Mouse (Mus musculus): ENCODE measurements around the gene Mccc1.

Mccc1 gene

DNA sequence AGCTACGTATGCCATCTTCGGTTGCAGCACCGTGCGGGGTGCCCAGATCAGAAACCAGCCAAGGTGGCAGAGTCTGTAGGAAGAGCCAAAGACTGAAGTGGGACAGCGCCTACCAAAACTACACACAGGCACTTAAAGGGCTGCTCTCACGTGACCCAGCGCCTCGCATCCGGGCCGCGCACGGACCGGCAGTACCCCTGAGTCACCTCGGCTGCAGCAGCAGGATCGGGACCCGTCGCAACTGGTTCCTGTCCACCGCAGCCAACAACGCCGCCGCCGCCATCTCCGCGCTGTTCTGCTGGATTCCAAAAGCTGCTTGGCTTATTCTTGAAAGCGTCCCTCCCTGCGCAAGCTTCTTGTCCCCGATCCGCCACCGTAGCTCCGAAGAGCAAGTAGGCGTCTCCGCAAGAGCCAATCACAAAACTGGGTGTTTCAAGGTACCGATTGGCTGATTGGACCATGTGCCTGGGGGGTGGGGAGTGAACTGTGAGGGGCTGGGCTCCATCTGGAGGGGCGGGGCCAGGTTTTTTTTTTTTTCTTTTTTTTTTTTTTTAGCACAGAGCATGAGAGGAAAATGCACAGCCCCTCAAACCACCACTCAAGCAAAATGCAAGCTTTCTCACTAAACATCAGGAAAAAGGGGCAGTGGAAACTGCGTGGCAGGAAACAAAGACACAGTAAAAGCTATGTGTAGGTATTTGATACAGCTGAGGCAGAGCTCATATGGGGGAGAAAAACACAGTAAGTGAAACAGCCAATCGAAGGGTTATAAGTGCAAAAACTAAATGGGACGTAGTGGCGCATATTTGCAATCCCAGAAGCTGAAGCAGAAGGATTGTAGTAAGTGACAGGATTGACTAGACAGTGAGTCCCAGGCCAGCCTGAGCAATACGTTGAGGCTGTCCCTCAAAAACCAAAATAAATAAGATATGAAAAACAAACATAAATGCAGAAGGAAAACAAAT, at the start of gene Mccc1:
Gene Mccc1, minus strand, starts transcription at position 404 of the 965 bp plus-strand sequence.
- DNase-seq (ENCODE audit: low spot score in 2 of 2) = peak; percentile 87 to 92

DNA sequence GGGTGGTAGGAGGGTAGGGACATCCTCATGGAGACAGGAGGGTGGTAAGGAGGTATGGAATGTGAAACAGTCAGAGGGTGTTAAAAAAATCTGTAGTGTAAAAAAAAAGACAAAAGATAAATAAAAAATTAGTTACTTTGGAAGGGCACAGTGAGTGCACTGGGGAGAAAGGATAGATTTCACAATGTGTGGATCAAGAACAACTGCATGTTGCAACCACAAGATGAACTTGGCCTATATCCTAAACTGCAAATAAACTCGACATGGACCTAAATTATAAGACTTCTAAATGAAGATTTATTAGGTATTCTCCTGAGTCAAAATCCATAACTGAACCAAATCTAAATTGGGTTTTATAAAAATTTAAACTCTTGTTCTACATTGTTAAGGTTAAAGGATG, 48.6 kb upstream of the Mccc1 start:
- no peak for DNase-seq (ENCODE audit: low spot score in 2 of 2)

DNA sequence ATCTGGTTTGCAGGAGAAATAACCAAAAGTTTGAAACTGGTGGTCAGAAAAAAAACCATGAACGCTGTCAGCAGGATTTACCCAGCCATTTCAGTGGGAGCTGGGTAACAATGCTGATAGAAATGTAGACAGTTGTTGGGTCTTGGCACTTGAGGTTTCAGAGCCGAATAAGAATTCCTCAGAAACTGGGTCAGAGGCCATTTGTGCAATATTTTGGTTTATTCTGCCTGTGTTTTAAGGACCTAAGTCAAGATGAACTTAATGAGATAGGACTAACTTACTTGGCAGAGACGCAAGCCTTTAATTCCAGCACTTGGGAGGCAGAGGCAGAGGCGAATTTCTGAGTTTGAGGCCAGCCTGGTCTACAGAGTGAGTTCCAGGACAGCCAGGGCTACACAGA, 44.6 kb upstream of the Mccc1 start:
- no peak for DNase-seq (ENCODE audit: low spot score in 2 of 2)

DNA sequence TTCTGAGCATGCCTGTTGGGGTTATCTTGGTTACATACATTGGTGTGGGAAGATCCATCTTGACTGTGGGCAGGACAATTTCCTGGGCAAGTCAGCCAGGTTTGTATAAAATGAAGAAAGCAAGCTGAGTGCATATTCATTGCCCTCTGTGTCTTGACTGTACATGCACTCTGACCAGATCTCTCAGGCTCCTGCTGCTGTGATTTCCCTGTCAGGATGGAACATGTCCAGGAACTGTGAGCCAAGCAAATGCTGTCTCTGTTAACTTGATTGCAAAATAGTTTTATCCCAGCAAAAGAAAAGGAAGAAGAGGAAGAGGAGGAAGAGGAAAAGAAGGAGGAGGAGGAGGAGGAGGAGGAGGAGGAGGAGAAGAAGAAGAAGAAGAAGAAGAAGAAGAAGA, 44.0 kb upstream of the Mccc1 start:
- DNase-seq (ENCODE audit: low spot score in 2 of 2) = no peak

DNA sequence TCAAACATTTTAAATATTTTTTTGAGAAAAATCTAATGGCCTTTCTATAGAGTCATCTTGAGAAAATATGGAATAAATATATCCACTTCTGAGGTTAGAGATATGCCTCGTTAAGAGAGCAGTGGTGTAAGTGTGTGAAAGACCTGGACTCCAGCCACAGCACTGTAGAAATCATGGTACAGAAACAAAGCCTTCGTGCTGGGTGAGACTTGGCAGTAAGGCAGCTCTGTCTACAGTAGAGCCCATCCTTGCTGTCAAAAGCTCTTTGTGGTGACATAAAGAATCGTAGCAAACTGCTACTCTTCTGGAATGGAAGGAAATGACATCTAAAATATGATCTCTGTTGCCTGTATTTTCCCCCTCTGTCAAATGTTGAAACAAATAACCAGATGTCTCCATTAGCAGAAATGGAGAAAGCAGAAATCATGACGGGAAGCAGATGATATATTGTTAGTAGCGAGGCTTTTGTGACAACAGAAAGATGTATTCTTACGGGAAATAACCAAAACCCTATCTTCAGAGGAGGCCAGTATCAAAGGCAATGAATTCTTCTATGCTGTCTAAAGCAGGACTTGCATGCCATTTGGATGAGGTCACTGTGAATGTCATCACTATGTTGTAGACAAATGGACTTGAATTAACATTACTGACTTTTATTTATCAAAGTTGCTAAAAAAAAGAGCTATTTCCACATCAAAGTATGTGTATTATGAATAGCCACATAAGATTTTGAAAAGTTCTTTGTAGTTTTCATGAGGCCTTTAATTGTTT, 31.4 kb upstream of the Mccc1 start:
- no peak for DNase-seq (ENCODE audit: low spot score in 2 of 2)

DNA sequence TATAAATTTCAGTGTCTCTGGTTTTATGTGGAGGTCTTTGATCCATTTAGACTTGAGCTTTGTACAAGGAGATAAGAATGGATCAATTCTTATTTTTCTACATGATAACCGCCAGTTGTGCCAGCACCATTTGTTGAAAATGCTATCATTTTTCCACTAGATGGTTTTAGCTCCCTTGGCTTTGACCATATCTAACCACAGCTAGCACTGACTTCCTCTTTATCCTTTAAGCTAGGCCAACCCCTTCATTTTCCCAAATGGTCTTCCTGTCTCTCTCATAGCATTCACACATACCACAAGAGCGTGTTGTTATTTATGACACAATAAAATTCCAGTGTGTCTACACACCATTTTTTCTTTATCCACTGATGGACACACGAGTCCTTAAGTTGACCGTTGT, 29.5 kb upstream of the Mccc1 start:
- DNase-seq (ENCODE audit: low spot score in 2 of 2) = no peak

DNA sequence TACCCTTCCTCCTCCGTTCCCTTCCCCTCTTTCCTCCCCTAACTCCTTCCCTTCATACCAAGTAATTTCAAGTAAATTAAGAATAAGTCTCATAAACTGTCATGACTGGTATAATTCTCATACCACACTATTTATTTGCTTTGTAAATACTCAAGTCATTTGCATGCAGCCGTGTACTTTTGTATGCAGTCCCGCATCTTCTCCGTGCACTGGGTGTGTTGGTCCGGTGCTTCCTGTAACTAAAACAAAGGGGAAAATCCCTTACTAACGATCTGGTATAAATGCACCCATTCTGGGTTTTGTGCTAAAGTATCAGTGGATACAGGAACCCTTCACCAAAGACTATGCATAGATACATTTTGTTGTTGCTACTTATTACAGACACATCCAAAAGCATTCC, 25.3 kb upstream of the Mccc1 start:
- DNase-seq (ENCODE audit: low spot score in 2 of 2) = no peak

DNA sequence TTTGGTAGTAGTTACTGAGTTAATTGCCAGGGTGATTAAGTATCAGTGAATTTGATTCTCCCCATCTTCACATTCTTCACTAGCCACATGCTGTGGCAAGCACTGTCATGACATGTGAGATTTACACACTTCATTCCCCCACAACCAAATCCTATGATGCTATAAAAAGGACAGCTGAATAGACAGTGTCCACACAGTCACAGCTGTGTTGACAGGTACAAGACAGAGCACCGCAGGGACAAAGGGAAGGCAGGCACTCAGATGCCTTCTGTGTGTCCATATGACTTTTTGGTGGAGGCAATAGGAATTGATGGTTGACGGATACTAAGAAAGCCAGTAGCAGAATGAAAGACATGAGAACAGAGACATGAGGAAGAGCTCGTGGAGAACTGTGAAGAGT, 10.8 kb upstream of the Mccc1 start:
- no peak for DNase-seq (ENCODE audit: low spot score in 2 of 2)

DNA sequence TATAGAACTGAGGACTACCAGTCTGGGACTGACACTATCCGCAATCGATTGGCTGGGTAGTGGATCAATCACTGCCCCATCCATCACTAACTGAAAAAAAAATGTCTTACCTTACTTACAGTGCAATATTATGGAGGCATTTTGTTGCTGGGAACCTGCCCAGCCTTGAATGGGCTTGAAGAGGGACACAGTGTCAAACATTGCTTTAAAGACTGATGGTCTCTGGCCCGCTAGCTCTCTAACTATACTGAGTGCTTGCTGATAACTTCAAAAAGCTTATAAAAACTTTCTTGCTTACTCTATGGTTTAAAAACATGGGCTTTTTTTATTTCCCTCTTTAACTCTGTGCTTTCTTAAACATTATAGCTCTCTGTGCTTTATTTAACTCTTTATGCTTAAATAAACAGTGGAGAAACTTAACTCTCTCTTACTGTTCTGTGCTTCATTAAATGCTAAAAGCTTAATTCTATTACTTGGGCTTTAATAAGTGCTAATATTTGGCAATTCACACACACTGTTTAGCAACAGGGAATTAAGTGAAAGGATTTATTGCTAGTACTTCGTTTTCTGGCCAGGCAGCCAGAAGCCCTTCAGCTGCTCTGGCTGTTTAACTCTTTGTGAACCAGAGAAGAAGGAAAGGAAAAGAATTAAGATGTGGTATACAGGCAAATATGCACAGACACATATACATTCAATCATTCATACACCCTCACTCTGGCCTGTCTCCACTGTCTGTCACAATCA, 8.1 kb upstream of the Mccc1 start:
- no peak for DNase-seq (ENCODE audit: low spot score in 2 of 2)

DNA sequence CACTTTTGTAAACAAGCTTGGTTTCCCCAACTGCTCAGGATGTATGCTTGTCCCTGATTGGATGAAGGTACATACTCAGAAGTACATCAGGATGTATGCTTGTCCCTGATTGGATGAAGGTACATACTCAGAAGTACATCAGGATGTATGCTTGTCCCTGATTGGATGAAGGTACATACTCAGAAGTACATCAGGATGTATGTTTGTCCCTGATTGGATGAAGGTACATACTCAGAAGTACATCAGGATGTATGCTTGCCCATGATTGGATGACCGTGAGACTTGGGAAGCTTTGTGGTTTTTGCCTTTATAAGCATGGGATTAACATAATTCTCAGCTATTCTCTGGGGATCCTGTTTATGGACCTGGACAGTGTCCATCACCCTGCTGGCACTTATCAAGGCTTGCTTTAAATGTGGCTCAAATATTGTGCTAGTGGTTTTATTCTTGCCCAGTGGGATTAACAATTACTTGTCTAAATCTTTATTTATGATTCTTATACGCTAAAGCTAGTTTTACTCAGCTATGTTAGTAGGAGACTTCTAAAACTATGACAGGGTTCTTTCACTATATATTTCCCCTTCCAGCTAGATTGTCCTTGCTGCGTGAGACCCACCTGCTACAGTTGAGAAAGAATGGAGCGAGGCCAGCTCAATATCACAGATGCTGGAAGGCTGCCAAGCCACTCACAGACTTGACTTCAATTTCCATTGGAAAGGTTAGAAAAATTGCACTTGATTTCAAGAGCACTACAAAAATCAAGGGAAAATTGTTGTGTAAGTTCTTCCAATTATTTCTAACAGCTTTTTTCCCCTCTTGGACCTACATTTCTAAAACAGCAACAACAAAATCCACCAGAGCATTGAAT, 3.8 kb upstream of the Mccc1 start:
- DNase-seq (ENCODE audit: low spot score in 2 of 2) = no peak

DNA sequence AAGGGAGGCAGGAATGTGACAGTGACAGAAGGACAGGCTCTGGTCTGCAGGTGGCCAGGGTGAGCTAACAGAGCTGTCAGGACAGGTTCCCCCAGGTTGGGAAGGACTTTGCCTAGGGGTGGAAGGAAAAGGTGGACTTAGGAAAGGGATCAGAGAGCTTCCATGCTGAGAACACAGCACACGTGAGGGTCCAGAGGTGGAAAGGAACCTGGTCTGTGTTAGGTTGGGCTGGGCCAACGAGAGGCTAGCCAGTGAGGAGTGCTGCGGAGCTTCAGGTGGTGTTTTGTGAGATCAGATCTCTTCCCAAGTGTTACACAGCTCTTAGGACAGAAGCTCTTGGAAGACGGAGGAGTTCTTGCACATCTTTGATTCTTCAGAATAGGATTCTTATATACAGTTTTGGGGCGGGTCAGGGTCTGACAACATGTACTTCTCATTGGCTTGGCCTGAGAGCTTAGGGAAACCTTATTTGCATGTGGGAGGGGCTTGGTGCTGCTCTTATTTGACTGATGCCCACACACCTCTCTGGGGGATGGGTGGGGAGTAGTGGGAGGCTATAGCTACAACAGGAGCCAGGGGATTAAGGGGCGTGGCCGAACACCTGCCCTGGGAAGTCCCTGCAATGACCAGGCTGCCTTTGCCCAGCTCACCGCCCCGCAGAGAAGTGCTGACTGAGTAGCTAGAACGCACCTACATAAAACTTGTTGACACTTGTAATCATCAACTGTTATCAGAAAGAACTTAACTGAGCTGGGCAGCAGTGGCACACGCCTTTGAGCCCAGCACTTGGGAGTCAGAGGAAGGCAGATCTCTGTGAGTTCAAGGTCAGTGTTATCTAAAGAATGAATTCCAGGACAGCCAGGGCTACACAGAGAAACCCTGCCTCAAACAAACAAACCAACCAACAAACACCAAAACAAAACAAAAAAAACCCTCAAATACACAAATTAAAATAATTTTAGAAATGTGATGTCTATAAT, 5.6 kb downstream of the Mccc1 start:
- DNase-seq (ENCODE audit: low spot score in 2 of 2) = no peak

DNA sequence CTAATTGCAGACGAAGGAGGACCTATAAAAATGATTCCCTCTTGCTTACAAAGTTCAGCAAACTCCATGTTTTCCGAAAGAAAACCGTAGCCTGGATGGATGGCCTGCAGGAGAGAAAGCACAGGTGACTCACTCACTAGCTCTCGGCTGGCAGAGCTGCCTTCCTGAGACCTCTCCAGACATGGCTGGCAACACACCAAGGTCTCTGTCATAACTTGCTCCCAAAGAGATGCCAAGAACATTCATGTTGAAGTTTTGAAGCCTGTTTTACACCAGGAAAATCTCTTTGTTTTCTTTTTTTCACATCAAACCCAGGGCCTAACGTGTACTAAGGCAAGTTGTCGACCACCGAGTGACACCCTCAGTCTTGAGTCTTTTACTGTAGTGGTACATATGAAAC, 9.8 kb downstream of the Mccc1 start:
- no peak for DNase-seq (ENCODE audit: low spot score in 2 of 2)

DNA sequence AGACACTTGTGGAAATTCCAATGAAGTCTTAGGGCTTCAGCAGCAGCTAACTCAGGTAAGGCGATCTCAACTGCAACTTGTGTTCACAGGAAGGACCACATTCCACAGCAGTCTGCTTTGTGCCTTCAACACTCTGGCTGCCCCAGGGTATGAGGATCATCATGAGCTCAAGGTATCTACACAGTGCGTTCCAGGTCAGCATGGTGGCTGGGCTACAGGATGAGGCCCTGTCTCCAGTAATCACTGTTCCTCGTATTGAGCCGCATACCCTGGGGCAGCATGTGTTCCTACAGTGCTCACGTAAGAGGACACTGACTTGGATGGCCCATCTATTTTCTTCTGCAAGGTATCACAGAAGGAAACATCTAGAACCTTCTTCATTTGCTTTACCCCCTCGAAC, 12.4 kb downstream of the Mccc1 start:
- DNase-seq (ENCODE audit: low spot score in 2 of 2) = no peak

DNA sequence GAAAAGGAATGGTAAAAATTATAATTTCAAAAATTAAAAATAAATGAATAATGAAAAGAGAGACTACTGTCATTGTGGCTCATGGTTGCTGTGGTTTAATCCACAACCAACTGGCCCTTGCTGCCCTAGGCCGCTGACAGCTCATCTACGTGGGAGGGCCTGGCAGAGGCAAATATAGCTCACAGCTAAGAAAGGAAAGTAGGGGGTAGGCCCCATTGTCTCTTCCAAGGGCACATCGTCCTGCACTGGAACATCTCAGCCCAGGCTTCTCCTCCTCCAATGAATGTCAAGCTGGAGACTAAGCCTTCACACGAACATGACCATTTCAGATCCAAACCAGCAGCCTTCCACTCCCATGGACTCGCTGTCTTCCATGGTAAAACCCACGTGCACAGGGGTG, 14.2 kb downstream of the Mccc1 start:
- no peak for DNase-seq (ENCODE audit: low spot score in 2 of 2)

DNA sequence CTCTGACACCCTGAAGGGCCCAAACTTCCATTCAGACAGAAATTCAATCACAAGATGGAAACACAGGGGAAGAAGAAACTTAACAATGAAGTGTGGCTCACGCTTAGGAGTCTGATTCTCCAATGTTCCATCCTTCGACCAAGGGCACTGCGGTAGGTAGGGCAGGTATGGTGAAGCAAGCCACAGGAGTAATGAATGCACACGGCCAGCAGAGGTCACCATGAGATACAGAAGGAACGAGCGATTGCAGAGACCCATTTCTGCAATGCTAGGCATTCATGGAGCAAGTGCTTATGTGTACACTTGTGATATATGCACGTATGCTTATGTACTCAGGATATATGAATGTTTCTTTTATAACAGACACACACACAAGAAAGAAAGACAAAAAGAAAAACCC, 26.9 kb downstream of the Mccc1 start:
- peak in 1 of 2 experiments; percentile 33 for DNase-seq (ENCODE audit: low spot score in 2 of 2)

DNA sequence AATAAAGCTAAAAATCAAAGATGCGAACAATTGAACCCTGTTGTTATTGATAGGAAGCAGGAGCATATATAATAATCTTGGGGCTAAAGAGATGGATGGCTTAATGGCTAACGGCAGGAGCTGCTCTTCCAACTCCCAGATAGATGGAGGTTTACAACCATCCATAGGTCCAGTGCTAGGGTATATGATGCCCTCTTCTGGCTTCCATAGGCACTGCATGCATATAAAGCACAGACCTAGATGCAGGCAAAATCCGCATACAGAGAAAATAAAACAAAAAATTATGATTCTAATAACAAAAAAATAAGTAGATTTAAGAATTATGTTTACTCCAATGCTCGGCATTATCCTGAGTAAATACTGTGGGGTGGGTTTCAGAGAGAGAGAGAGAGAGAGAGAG, 27.5 kb downstream of the Mccc1 start:
- DNase-seq (ENCODE audit: low spot score in 2 of 2) = peak in 1 of 2 experiments; percentile 31

DNA sequence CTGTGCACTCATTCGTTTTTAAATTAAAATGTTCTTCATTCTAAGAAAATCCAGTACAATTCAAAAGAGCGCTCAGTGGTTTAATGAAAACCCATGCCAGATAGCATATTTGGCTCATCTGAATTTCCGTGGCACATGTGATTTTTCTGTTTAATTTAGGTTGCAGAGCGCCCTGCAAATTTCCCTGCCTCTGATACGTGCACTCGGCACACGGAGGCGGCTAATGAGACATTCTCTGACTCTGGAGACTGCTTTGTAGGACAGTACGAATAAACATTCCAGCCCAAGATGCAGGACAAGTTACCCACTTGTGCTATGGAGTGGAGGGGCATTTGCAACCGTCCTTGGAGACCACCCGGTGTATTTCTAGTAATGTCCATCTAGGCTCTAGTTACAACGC, 29.3 kb downstream of the Mccc1 start:
- no peak for DNase-seq (ENCODE audit: low spot score in 2 of 2)

DNA sequence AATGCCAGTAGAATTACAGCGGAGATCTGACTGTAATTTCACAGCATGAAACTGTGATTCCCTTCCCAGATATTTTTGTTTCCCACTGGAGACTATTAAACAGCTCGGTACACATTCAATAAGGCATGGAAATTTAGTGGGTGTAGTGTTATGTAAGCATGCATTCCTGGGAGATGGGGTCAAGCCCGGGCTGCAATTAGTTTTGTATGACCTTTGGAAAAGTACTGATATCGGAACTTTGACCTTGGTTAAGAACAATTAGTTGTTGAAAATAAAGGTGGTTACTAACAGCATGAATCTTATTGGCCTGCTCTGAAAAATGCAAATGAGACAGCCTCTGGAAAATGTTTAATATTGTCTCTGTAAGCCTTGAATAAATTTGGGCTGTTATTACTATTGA, 30.0 kb downstream of the Mccc1 start:
- DNase-seq (ENCODE audit: low spot score in 2 of 2) = no peak

DNA sequence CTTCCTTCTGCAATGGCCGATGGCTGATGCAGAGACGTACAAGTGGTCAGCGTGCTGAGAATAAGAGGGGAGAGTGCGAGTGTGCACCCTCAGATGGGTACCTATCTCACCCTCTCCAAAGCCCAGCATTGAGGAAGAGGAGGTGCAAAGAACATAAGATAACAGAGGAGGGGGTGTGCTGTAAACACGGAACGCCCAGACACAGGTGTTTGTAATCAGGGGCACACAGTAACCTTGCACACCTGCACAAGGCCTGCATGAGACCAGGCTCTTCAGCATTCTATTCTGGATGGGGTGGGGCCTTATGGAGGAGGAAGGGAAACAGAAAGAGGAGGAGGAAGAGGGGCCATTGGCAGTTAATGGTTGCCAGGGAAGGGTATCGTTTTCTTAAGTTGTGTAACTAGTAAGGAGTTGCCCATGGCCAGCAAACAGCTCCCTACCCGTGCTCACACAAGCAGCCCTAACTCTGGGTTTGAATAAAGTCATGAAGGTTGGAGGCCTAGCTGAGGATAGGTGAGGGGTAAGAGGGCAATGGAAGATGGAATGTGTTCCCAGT, 33.0 kb downstream of the Mccc1 start:
- DNase-seq (ENCODE audit: low spot score in 2 of 2) = no peak

DNA sequence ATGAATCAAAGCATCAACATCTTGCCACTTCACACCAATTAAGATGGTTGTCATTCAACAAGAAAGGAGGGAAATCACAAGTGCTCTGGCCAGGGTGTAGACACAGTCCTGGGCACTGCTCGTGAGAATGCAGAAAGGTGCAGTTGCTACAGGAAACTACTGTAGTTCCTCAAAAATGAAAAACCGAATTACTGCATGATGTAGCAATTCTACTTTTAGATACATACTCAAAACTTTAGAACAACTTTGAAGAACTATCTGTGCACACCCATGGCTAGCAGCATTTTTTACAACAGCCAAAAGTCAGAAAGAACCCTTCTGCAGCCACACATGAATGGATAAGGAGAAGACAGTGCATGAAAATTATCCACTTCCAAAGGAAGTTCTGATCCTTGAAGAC, 34.0 kb downstream of the Mccc1 start:
- DNase-seq (ENCODE audit: low spot score in 2 of 2) = no peak

Measured in spleen, postnatal 4 days (tissue).